Mouse (Mus musculus) midbrain, embryonic 15.5 days (tissue): ENCODE measurements around the gene Kera. TPM values are rescaled to one million over a fixed set of nuclear protein-coding genes. Genes with fewer than 3 reads are reported as not detected.

ENCODE experiments used
- ATAC-seq: fragments of 200-750 bp; cut with Nextera tagmentation; replicated peaks from 2 replicates; pipeline ENCODE4 v1.8.0; 2017; ENCODE audit warnings: moderate TSS enrichment
- H3K27ac ChIP-seq: fragments of 300-500 bp; sonication (generic); 2 replicates; pipeline ENCODE4 v1.5.1; 2015; ENCODE audit warnings: mild to moderate bottlenecking, inconsistent platforms
- H3K27me3 ChIP-seq: fragments of 300-500 bp; sonication (generic); replicated peaks from 2 replicates; pipeline ENCODE4 v1.6.1; 2015; ENCODE audit warnings: inconsistent platforms
- H3K36me3 ChIP-seq: fragments of 300-500 bp; sonication (generic); replicated peaks from 2 replicates; pipeline ENCODE4 v1.6.1; 2015; ENCODE audit warnings: inconsistent platforms
- H3K4me1 ChIP-seq: fragments of 300-500 bp; sonication (generic); 2 replicates; pipeline ENCODE4 v1.6.1; 2015; ENCODE audit warnings: inconsistent platforms
- H3K4me2 ChIP-seq: fragments of 300-500 bp; sonication (generic); 2 replicates; pipeline ENCODE4 v1.6.1; 2015; ENCODE audit warnings: inconsistent platforms, mild to moderate bottlenecking, moderate library complexity
- H3K4me3 ChIP-seq: fragments of 300-500 bp; sonication (generic); 2 replicates; pipeline ENCODE4 v1.5.1; 2015; ENCODE audit warnings: mild to moderate bottlenecking, inconsistent platforms
- H3K9ac ChIP-seq: fragments of 300-500 bp; sonication (generic); 2 replicates; pipeline ENCODE4 v1.6.1; 2015; ENCODE audit warnings: mild to moderate bottlenecking, inconsistent platforms
- H3K9me3 ChIP-seq: fragments of 300-500 bp; sonication (generic); 2 replicates; pipeline ENCODE4 v1.6.1; 2016; ENCODE audit warnings: inconsistent platforms
- WGBS: fragments of 180-500 bp; shearing (Covaris S2); methylation state at CpG from one replicate; pipeline ENCODE4 v1.1.7; 2015; ENCODE audit warnings: mixed read lengths; 5-methylcytosine and 5-hydroxymethylcytosine counted together
- polyA plus RNA-seq: library from polyadenylated mRNA; unstranded; fragments of >200 nt; fragmentation: Nextera tagmentation; extraction: Ambion mirVana; gene quantifications from 2 replicates; pipeline ENCODE4 v1.2.1, GENCODE M21; 2015

Kera gene
- polyA plus RNA-seq: 0.35 TPM in 1 of 2 replicates, not detected in the other

GRCm38 (mm10) chr10:97606579-97606978 lies at the start of gene Kera:
Kera (plus strand) TSS chr10:97606879.
- Histone ChIP-seq H3K4me3 (no peak within 1 kb of the TSS), H3K9ac (no peak within 1 kb of the TSS), H3K27ac (no peak within 1 kb of the TSS), H3K4me1 (no peaks in the 10 kb centered on the region), H3K27me3 (no peaks in the 10 kb centered on the region), H3K9me3 (no peaks in the 10 kb centered on the region), H3K36me3 (no peaks in the 10 kb centered on the region), H3K4me2 (no peak within 1 kb of the TSS)
- no peak for ATAC-seq
- WGBS: 78% methylated on average over 2 of the region's 2 CpGs

- Histone ChIP-seq H3K4me1 (no peaks in the 10 kb centered on the region), H3K4me3 (no peak within 1 kb of the TSS), H3K27me3 (no peaks in the 10 kb centered on the region), H3K36me3 (no peaks in the 10 kb centered on the region), H3K9me3 (no peaks in the 10 kb centered on the region), H3K9ac (no peak within 1 kb of the TSS), H3K27ac (no peak within 1 kb of the TSS), H3K4me2 (no peak within 1 kb of the TSS)
- WGBS: 69% methylated on average over 10 of the region's 10 CpGs
- no peak for ATAC-seq
These were observed 41.5 kb upstream of the Kera start, which contains the start of gene Lum for GRCm38 (mm10) chr10:97564957-97565856. Lum (plus strand) TSS chr10:97565128.

GRCm38 (mm10) chr10:97567489-97568135 lies 39.1 kb upstream of the Kera start:
- Histone ChIP-seq H3K27me3 (no peaks in the 10 kb centered on the region), H3K4me1 (no peaks in the 10 kb centered on the region), H3K9ac (no peak overlapping the region), H3K9me3 (no peaks in the 10 kb centered on the region), H3K36me3 (no peaks in the 10 kb centered on the region), H3K4me3 (no peak overlapping the region), H3K27ac (no peak overlapping the region), H3K4me2 (no peak overlapping the region)
- ATAC-seq: no peak
- WGBS: 62% methylated on average over 8 of the region's 8 CpGs

GRCm38 (mm10) chr10:97582543-97583231 lies 24.0 kb upstream of the Kera start:
- no peaks in the 10 kb centered on the region for H3K27me3 ChIP-seq
- ATAC-seq: no peak
- H3K4me2 ChIP-seq: no peak overlapping the region
- 87% methylated on average over 4 of the region's 4 CpGs for WGBS
- H3K9me3 ChIP-seq: no peaks in the 10 kb centered on the region
- H3K27ac ChIP-seq: no peak overlapping the region
- H3K9ac ChIP-seq: no peak overlapping the region
- H3K4me3 ChIP-seq: no peak overlapping the region
- no peaks in the 10 kb centered on the region for H3K4me1 ChIP-seq
- no peaks in the 10 kb centered on the region for H3K36me3 ChIP-seq

GRCm38 (mm10) chr10:97584176-97584575 lies 22.5 kb upstream of the Kera start:
- no peak for ATAC-seq
- WGBS: 64% methylated on average over 3 of the region's 3 CpGs
- H3K4me3 ChIP-seq: no peak overlapping the region

GRCm38 (mm10) chr10:97587159-97587558 lies 19.5 kb upstream of the Kera start:
- no peak overlapping the region for H3K9ac ChIP-seq
- no peaks in the 10 kb centered on the region for H3K36me3 ChIP-seq
- no peaks in the 10 kb centered on the region for H3K27me3 ChIP-seq
- no peak for ATAC-seq
- H3K4me1 ChIP-seq: no peaks in the 10 kb centered on the region
- H3K27ac ChIP-seq: no peak overlapping the region
- no peak overlapping the region for H3K4me2 ChIP-seq
- H3K9me3 ChIP-seq: no peaks in the 10 kb centered on the region
- 92% methylated on average over 5 of the region's 5 CpGs for WGBS
- no peak overlapping the region for H3K4me3 ChIP-seq

More at GRCm38 (mm10) chr10:97584176-97584575, 22.5 kb upstream of the Kera start:
- no peaks in the 10 kb centered on the region for H3K27me3 ChIP-seq
- no peak overlapping the region for H3K4me2 ChIP-seq
- H3K9ac ChIP-seq: no peak overlapping the region
- H3K36me3 ChIP-seq: no peaks in the 10 kb centered on the region
- H3K27ac ChIP-seq: no peak overlapping the region
- H3K9me3 ChIP-seq: no peaks in the 10 kb centered on the region
- no peaks in the 10 kb centered on the region for H3K4me1 ChIP-seq

- H3K27me3 ChIP-seq: no peaks in the 10 kb centered on the region
- no peak for ATAC-seq
These were observed 17.1 kb upstream of the Kera start for GRCm38 (mm10) chr10:97589574-97589973.

GRCm38 (mm10) chr10:97591036-97591435 lies 15.6 kb upstream of the Kera start:
- H3K27ac ChIP-seq: no peak overlapping the region
- no peak overlapping the region for H3K4me3 ChIP-seq
- H3K4me2 ChIP-seq: no peak overlapping the region
- no peaks in the 10 kb centered on the region for H3K4me1 ChIP-seq
- no peaks in the 10 kb centered on the region for H3K36me3 ChIP-seq
- ATAC-seq: no peak
- H3K9ac ChIP-seq: no peak overlapping the region
- H3K27me3 ChIP-seq: no peaks in the 10 kb centered on the region
- WGBS: 64% methylated on average over 3 of the region's 3 CpGs
- H3K9me3 ChIP-seq: no peaks in the 10 kb centered on the region

More at GRCm38 (mm10) chr10:97589574-97589973, 17.1 kb upstream of the Kera start:
- no peaks in the 10 kb centered on the region for H3K9me3 ChIP-seq
- H3K36me3 ChIP-seq: no peaks in the 10 kb centered on the region
- no peak overlapping the region for H3K9ac ChIP-seq
- 87% methylated on average over 6 of the region's 6 CpGs for WGBS
- H3K27ac ChIP-seq: no peak overlapping the region
- no peak overlapping the region for H3K4me3 ChIP-seq
- H3K4me1 ChIP-seq: no peaks in the 10 kb centered on the region
- no peak overlapping the region for H3K4me2 ChIP-seq

- 69% methylated on average over 3 of the region's 3 CpGs for WGBS
- Histone ChIP-seq H3K9ac (no peak overlapping the region), H3K9me3 (no peaks in the 10 kb centered on the region), H3K4me1 (no peaks in the 10 kb centered on the region), H3K27me3 (no peaks in the 10 kb centered on the region), H3K4me3 (no peak overlapping the region), H3K27ac (no peak overlapping the region), H3K36me3 (no peaks in the 10 kb centered on the region), H3K4me2 (no peak overlapping the region)
- no peak for ATAC-seq
These were observed 15.0 kb upstream of the Kera start for GRCm38 (mm10) chr10:97591685-97592084.

- no peak overlapping the region for H3K27ac ChIP-seq
- ATAC-seq: no peak
- 79% methylated on average over 1 of the region's 1 CpGs for WGBS
These were observed 11.0 kb upstream of the Kera start for GRCm38 (mm10) chr10:97595680-97596079.

GRCm38 (mm10) chr10:97601744-97602143 lies 4.9 kb upstream of the Kera start:
- H3K4me1 ChIP-seq: no peaks in the 10 kb centered on the region
- no peaks in the 10 kb centered on the region for H3K9me3 ChIP-seq
- H3K36me3 ChIP-seq: no peaks in the 10 kb centered on the region
- no peak overlapping the region for H3K27ac ChIP-seq
- no peaks in the 10 kb centered on the region for H3K27me3 ChIP-seq
- no peak overlapping the region for H3K4me2 ChIP-seq
- no peak for ATAC-seq
- no peak overlapping the region for H3K4me3 ChIP-seq
- 90% methylated on average over 4 of the region's 4 CpGs for WGBS
- H3K9ac ChIP-seq: no peak overlapping the region

More at GRCm38 (mm10) chr10:97595680-97596079, 11.0 kb upstream of the Kera start:
- Histone ChIP-seq H3K4me3 (no peak overlapping the region), H3K9ac (no peak overlapping the region), H3K36me3 (no peaks in the 10 kb centered on the region), H3K27me3 (no peaks in the 10 kb centered on the region), H3K9me3 (no peaks in the 10 kb centered on the region), H3K4me2 (no peak overlapping the region), H3K4me1 (no peaks in the 10 kb centered on the region)

- H3K4me3 ChIP-seq: no peak overlapping the region
- H3K4me1 ChIP-seq: no peaks in the 10 kb centered on the region
- no peaks in the 10 kb centered on the region for H3K27me3 ChIP-seq
- H3K27ac ChIP-seq: no peak overlapping the region
- H3K36me3 ChIP-seq: no peaks in the 10 kb centered on the region
- H3K9ac ChIP-seq: no peak overlapping the region
- ATAC-seq: no peak
- H3K9me3 ChIP-seq: no peaks in the 10 kb centered on the region
- H3K4me2 ChIP-seq: no peak overlapping the region
These were observed 3.4 kb upstream of the Kera start for GRCm38 (mm10) chr10:97603256-97603655.
